Mouse (Mus musculus) limb, embryonic 13.5 days (tissue): ENCODE results near the gene Eif4e2. TPM values are rescaled to one million over a fixed set of nuclear protein-coding genes. Genes with fewer than 3 reads are reported as not detected.

ENCODE experiments used
- ATAC-seq: fragments of 200-750 bp; cut with Nextera tagmentation; 2 replicates; pipeline ENCODE4 v1.8.0; 2017; ENCODE audit warnings: low read depth, moderate number of reproducible peaks, moderate TSS enrichment; ENCODE audit not compliant: low FRiP score
- H3K27ac ChIP-seq: fragments of 300-500 bp; sonication (generic); 2 replicates; pipeline ENCODE4 v1.5.1; 2015; ENCODE audit warnings: inconsistent platforms, mild to moderate bottlenecking, moderate library complexity
- H3K27me3 ChIP-seq: fragments of 300-500 bp; sonication (generic); 2 replicates; pipeline ENCODE4 v1.6.1; 2015; ENCODE audit warnings: mild to moderate bottlenecking, inconsistent platforms
- H3K36me3 ChIP-seq: fragments of 300-500 bp; sonication (generic); 2 replicates; pipeline ENCODE4 v1.6.1; 2015; ENCODE audit warnings: inconsistent platforms, mild to moderate bottlenecking, moderate library complexity
- H3K4me1 ChIP-seq: fragments of 300-500 bp; sonication (generic); 2 replicates; pipeline ENCODE4 v1.6.1; 2015; ENCODE audit warnings: inconsistent platforms
- H3K4me2 ChIP-seq: fragments of 300-500 bp; sonication (generic); replicated peaks from 2 replicates; pipeline ENCODE4 v1.6.1; 2015; ENCODE audit warnings: inconsistent platforms, mild to moderate bottlenecking, moderate library complexity
- H3K4me3 ChIP-seq: fragments of 300-500 bp; sonication (generic); 2 replicates; pipeline ENCODE4 v1.5.1; 2015; ENCODE audit warnings: moderate library complexity, mild to moderate bottlenecking, inconsistent platforms
- H3K9ac ChIP-seq: fragments of 300-500 bp; sonication (generic); 2 replicates; pipeline ENCODE4 v1.6.1; 2015; ENCODE audit warnings: mild to moderate bottlenecking, inconsistent platforms
- H3K9me3 ChIP-seq: fragments of 300-500 bp; sonication (generic); 2 replicates; pipeline ENCODE4 v1.6.1; 2016; ENCODE audit warnings: inconsistent platforms
- WGBS: fragments of 180-500 bp; shearing (Covaris S2); methylation state at CpG from one replicate; pipeline ENCODE4 v1.1.7; 2015; 5-methylcytosine and 5-hydroxymethylcytosine counted together
- polyA plus RNA-seq: library from polyadenylated mRNA; unstranded; fragments of >200 nt; fragmentation: Nextera tagmentation; extraction: Ambion mirVana; gene quantifications from 2 replicates; pipeline ENCODE4 v1.2.1, GENCODE M21; 2015

The Eif4e2 gene
- 178 and 181 TPM in 2 replicates for polyA plus RNA-seq

- Histone ChIP-seq H3K27ac (peak within 1 kb of the TSS; percentile 99), H3K9ac (peak within 1 kb of the TSS; percentile 98)
These were observed at the start of gene Eif4e2 for GRCm38 (mm10) chr1:87213735-87214704. Eif4e2 (plus strand) TSS chr1:87213914.

GRCm38 (mm10) chr1:87164164-87164795, 49.4 kb upstream of the Eif4e2 start:
- Histone ChIP-seq H3K27ac (no peak overlapping the region), H3K4me2 (no peak overlapping the region), H3K4me3 (no peak overlapping the region), H3K36me3 (no peaks in the 10 kb centered on the region), H3K27me3 (peaks cover 93% of the 10 kb centered on the region), H3K9me3 (no peaks in the 10 kb centered on the region), H3K9ac (no peak overlapping the region), H3K4me1 (0 out of 2 replicates have a peak, but pooled peaks cover 4% of the 10 kb centered on the region)
- ATAC-seq, result no peak; the same call in 1 of the 2 replicates
- 21% methylated on average over 10 of the region's 11 CpGs for WGBS

More at GRCm38 (mm10) chr1:87213735-87214704, at the start of gene Eif4e2:
- H3K27me3 ChIP-seq, result no peaks in the 10 kb centered on the region
- H3K9me3 ChIP-seq, result no peaks in the 10 kb centered on the region
- WGBS, result under 1% methylated on average over 97 of the region's 99 CpGs
- peaks cover 9% of the 10 kb centered on the region for H3K36me3 ChIP-seq
- peak within 1 kb of the TSS; percentile 78 for H3K4me2 ChIP-seq
- H3K4me3 ChIP-seq, result peak within 1 kb of the TSS; percentile 81
- peak; percentile 96 for ATAC-seq
- H3K4me1 ChIP-seq, result peaks cover 27% of the 10 kb centered on the region

GRCm38 (mm10) chr1:87164796-87165184, 48.9 kb upstream of the Eif4e2 start:
- no peak for ATAC-seq
- 40% methylated on average over 9 of the region's 9 CpGs for WGBS
- H3K27me3 ChIP-seq, result peaks cover 93% of the 10 kb centered on the region

GRCm38 (mm10) chr1:87170458-87170857, 43.3 kb upstream of the Eif4e2 start:
- H3K27ac ChIP-seq, result no peak overlapping the region
- H3K9me3 ChIP-seq, result no peaks in the 10 kb centered on the region
- peaks cover 88% of the 10 kb centered on the region for H3K27me3 ChIP-seq
- H3K36me3 ChIP-seq, result no peaks in the 10 kb centered on the region
- no peak for ATAC-seq
- H3K4me2 ChIP-seq, result peak overlapping the region; percentile 25
- peaks cover 24% of the 10 kb centered on the region for H3K4me1 ChIP-seq
- H3K4me3 ChIP-seq, result no peak overlapping the region
- 7% methylated on average over 19 of the region's 19 CpGs for WGBS
- 0 out of 2 replicates have a peak overlapping the region, but pooled peaks have one; percentile 43 for H3K9ac ChIP-seq

More at GRCm38 (mm10) chr1:87164796-87165184, 48.9 kb upstream of the Eif4e2 start:
- Histone ChIP-seq H3K9ac (no peak overlapping the region), H3K4me1 (peaks cover 8% of the 10 kb centered on the region; the same call in 1 of the 2 replicates), H3K36me3 (no peaks in the 10 kb centered on the region), H3K4me2 (no peak overlapping the region), H3K27ac (no peak overlapping the region), H3K9me3 (no peaks in the 10 kb centered on the region), H3K4me3 (no peak overlapping the region)

- peaks cover 32% of the 10 kb centered on the region for H3K4me1 ChIP-seq
- H3K9ac ChIP-seq, result no peak overlapping the region
- no peak overlapping the region for H3K4me2 ChIP-seq
- H3K36me3 ChIP-seq, result no peaks in the 10 kb centered on the region
- no peaks in the 10 kb centered on the region for H3K9me3 ChIP-seq
- H3K4me3 ChIP-seq, result no peak overlapping the region
- no peak for ATAC-seq
- 71% methylated on average over 1 of the region's 1 CpGs for WGBS
- H3K27me3 ChIP-seq, result peaks cover 80% of the 10 kb centered on the region
- no peak overlapping the region for H3K27ac ChIP-seq
These were observed 42.4 kb upstream of the Eif4e2 start for GRCm38 (mm10) chr1:87171312-87171711.

GRCm38 (mm10) chr1:87172316-87172715, 41.4 kb upstream of the Eif4e2 start:
- Histone ChIP-seq H3K9ac (no peak overlapping the region), H3K4me2 (no peak overlapping the region), H3K36me3 (no peaks in the 10 kb centered on the region), H3K4me1 (peaks cover 37% of the 10 kb centered on the region), H3K4me3 (no peak overlapping the region), H3K27me3 (peaks cover 80% of the 10 kb centered on the region), H3K9me3 (no peaks in the 10 kb centered on the region), H3K27ac (no peak overlapping the region)
- WGBS, result 28% methylated on average over 9 of the region's 9 CpGs
- ATAC-seq, result no peak

- H3K4me3 ChIP-seq, result no peak overlapping the region
- H3K4me1 ChIP-seq, result peaks cover 37% of the 10 kb centered on the region
- H3K27me3 ChIP-seq, result peaks cover 70% of the 10 kb centered on the region
- H3K4me2 ChIP-seq, result peak overlapping the region; percentile 39
- no peak overlapping the region for H3K9ac ChIP-seq
- ATAC-seq, result peak; percentile 21; the same call in 1 of the 2 replicates
- 24% methylated on average over 28 of the region's 28 CpGs for WGBS
- no peaks in the 10 kb centered on the region for H3K36me3 ChIP-seq
- no peaks in the 10 kb centered on the region for H3K9me3 ChIP-seq
- H3K27ac ChIP-seq, result no peak overlapping the region
These were observed 39.4 kb upstream of the Eif4e2 start for GRCm38 (mm10) chr1:87174006-87174955.

GRCm38 (mm10) chr1:87175852-87176292, 37.8 kb upstream of the Eif4e2 start:
- Histone ChIP-seq H3K36me3 (no peaks in the 10 kb centered on the region), H3K9me3 (no peaks in the 10 kb centered on the region), H3K27me3 (peaks cover 63% of the 10 kb centered on the region), H3K27ac (no peak overlapping the region), H3K9ac (no peak overlapping the region; the same call in 1 of the 2 replicates), H3K4me1 (peaks cover 24% of the 10 kb centered on the region), H3K4me2 (peak overlapping the region; percentile 30), H3K4me3 (no peak overlapping the region)
- ATAC-seq, result peak; percentile 85
- 5% methylated on average over 11 of the region's 11 CpGs for WGBS

GRCm38 (mm10) chr1:87180896-87181295, 32.8 kb upstream of the Eif4e2 start:
- 51% methylated on average over 5 of the region's 5 CpGs for WGBS
- ATAC-seq, result no peak

GRCm38 (mm10) chr1:87183013-87183412, 30.7 kb upstream of the Eif4e2 start, which contains the start of gene Prss56:
Prss56 (plus strand) TSS chr1:87183313.
- Histone ChIP-seq H3K9me3 (no peaks in the 10 kb centered on the region), H3K27me3 (peaks cover 82% of the 10 kb centered on the region), H3K4me1 (peaks cover 14% of the 10 kb centered on the region), H3K9ac (no peak within 1 kb of the TSS), H3K36me3 (no peaks in the 10 kb centered on the region), H3K27ac (no peak within 1 kb of the TSS), H3K4me3 (no peak within 1 kb of the TSS), H3K4me2 (no peak within 1 kb of the TSS)
- ATAC-seq, result no peak
- 41% methylated on average over 9 of the region's 9 CpGs for WGBS

More at GRCm38 (mm10) chr1:87180896-87181295, 32.8 kb upstream of the Eif4e2 start:
- H3K4me3 ChIP-seq, result no peak overlapping the region
- no peaks in the 10 kb centered on the region for H3K36me3 ChIP-seq
- H3K27me3 ChIP-seq, result peaks cover 76% of the 10 kb centered on the region
- no peak overlapping the region for H3K27ac ChIP-seq
- no peak overlapping the region for H3K4me2 ChIP-seq
- H3K9me3 ChIP-seq, result no peaks in the 10 kb centered on the region
- H3K9ac ChIP-seq, result no peak overlapping the region
- peaks cover 15% of the 10 kb centered on the region for H3K4me1 ChIP-seq
